Mouse (Mus musculus): ENCODE data around the gene Mgat4b. TPM values are rescaled to one million over a fixed set of nuclear protein-coding genes. Genes with fewer than 3 reads are reported as not detected.
"Not testable (repeated sequence)": the region's sequence is repeated elsewhere in the genome, so short reads cannot be mapped to it uniquely, and the experiment has no call there.

The Mgat4b gene
- total RNA-seq (2014; rRNA removed) (115 and 152 TPM in 2 replicates), polyA plus RNA-seq (2015; fragmentation: Nextera tagmentation; extraction: Ambion mirVana) (77.3 and 77.9 TPM in 2 replicates)

- under 1% methylated on average over 46 of the region's 48 CpGs for WGBS
- no peaks in the 10 kb centered on the region for H3K9me3 ChIP-seq (ENCODE audit: low read length)
- peaks cover 9% of the 10 kb centered on the region; the same call in 1 of the 2 replicates for H3K4me1 ChIP-seq (ENCODE audit: insufficient read depth, low read length)
- H3K4me3 ChIP-seq (ENCODE audit: low read depth, low read length): peak within 1 kb of the TSS; percentile 99
- H3K4me2 ChIP-seq (ENCODE audit: low read depth, low read length, poor library complexity, severe bottlenecking): peak within 1 kb of the TSS; percentile 67
- peak; percentile 84 for DNase-seq (ENCODE audit: low spot score)
- H3K9ac ChIP-seq (replicated peaks; ENCODE audit: low read length, poor library complexity, severe bottlenecking): peak within 1 kb of the TSS; percentile 100
- no peak for TF ChIP-seq CTCF (IDR thresholded peaks at IDR 0.05)
- no peaks in the 10 kb centered on the region for H3K27me3 ChIP-seq (ENCODE audit: insufficient read depth, low read length)
- peak; percentile 76 for ATAC-seq (ENCODE audit: low FRiP score)
- H3K27ac ChIP-seq (ENCODE audit: low read depth, low read length): peak within 1 kb of the TSS; percentile 100
- peaks cover 25% of the 10 kb centered on the region for H3K36me3 ChIP-seq (ENCODE audit: insufficient read depth, low read length)
Observed at GRCm38 (mm10) chr11:50210505-50211151, at the start of gene Mgat4b, which contains the start of gene Sqstm1. Gene Mgat4b, plus strand, starts transcription at chr11:50210890. Gene Sqstm1, minus strand, starts transcription at chr11:50210827.

- no peak overlapping the region for H3K9ac ChIP-seq (replicated peaks; ENCODE audit: low read length, poor library complexity, severe bottlenecking)
- TF ChIP-seq CTCF (IDR thresholded peaks at IDR 0.05): peak; percentile 88
- ATAC-seq (ENCODE audit: low FRiP score) (no peak), DNase-seq (ENCODE audit: low spot score) (peak; percentile 52)
- H3K27me3 ChIP-seq (ENCODE audit: insufficient read depth, low read length): no peaks in the 10 kb centered on the region
- H3K4me1 ChIP-seq (ENCODE audit: insufficient read depth, low read length): no peaks in the 10 kb centered on the region
- H3K27ac ChIP-seq (ENCODE audit: low read depth, low read length): no peak overlapping the region
- H3K4me3 ChIP-seq (ENCODE audit: low read depth, low read length): no peak overlapping the region
- H3K4me2 ChIP-seq (ENCODE audit: low read depth, low read length, poor library complexity, severe bottlenecking): no peak overlapping the region
- WGBS: 67% methylated on average over 10 of the region's 10 CpGs
- H3K9me3 ChIP-seq (ENCODE audit: low read length): no peaks in the 10 kb centered on the region
- H3K36me3 ChIP-seq (ENCODE audit: insufficient read depth, low read length): peaks cover 75% of the 10 kb centered on the region
Observed at GRCm38 (mm10) chr11:50161578-50162304, 48.9 kb upstream of the Mgat4b start.

- Histone ChIP-seq H3K27ac (ENCODE audit: low read depth, low read length) (no peak overlapping the region), H3K27me3 (ENCODE audit: insufficient read depth, low read length) (no peaks in the 10 kb centered on the region), H3K4me2 (ENCODE audit: low read depth, low read length, poor library complexity, severe bottlenecking) (no peak overlapping the region), H3K36me3 (ENCODE audit: insufficient read depth, low read length) (peaks cover 67% of the 10 kb centered on the region), H3K9ac (replicated peaks; ENCODE audit: low read length, poor library complexity, severe bottlenecking) (no peak overlapping the region), H3K9me3 (ENCODE audit: low read length) (no peaks in the 10 kb centered on the region), H3K4me1 (ENCODE audit: insufficient read depth, low read length) (no peaks in the 10 kb centered on the region), H3K4me3 (ENCODE audit: low read depth, low read length) (no peak overlapping the region)
- no peak for DNase-seq (ENCODE audit: low spot score)
- ATAC-seq (ENCODE audit: low FRiP score): no peak
- WGBS: 94% methylated on average over 3 of the region's 3 CpGs
- no peak for TF ChIP-seq CTCF (IDR thresholded peaks at IDR 0.05)
Observed at GRCm38 (mm10) chr11:50162338-50163050, 48.2 kb upstream of the Mgat4b start.

- no peak for TF ChIP-seq CTCF (IDR thresholded peaks at IDR 0.05)
- Histone ChIP-seq H3K27ac (ENCODE audit: low read depth, low read length) (no peak overlapping the region), H3K9ac (replicated peaks; ENCODE audit: low read length, poor library complexity, severe bottlenecking) (no peak overlapping the region), H3K4me2 (ENCODE audit: low read depth, low read length, poor library complexity, severe bottlenecking) (no peak overlapping the region), H3K27me3 (ENCODE audit: insufficient read depth, low read length) (no peaks in the 10 kb centered on the region), H3K9me3 (ENCODE audit: low read length) (no peaks in the 10 kb centered on the region), H3K36me3 (ENCODE audit: insufficient read depth, low read length) (peaks cover 54% of the 10 kb centered on the region), H3K4me1 (ENCODE audit: insufficient read depth, low read length) (no peaks in the 10 kb centered on the region), H3K4me3 (ENCODE audit: low read depth, low read length) (no peak overlapping the region)
- no peak for DNase-seq (ENCODE audit: low spot score)
- 91% methylated on average over 5 of the region's 5 CpGs for WGBS
- ATAC-seq (ENCODE audit: low FRiP score): no peak
Observed at GRCm38 (mm10) chr11:50168352-50168751, 42.3 kb upstream of the Mgat4b start.

- Histone ChIP-seq H3K36me3 (ENCODE audit: insufficient read depth, low read length) (peaks cover 39% of the 10 kb centered on the region), H3K27ac (ENCODE audit: low read depth, low read length) (peak within 1 kb of the TSS; percentile 93), H3K4me2 (ENCODE audit: low read depth, low read length, poor library complexity, severe bottlenecking) (peak within 1 kb of the TSS; percentile 67), H3K4me3 (ENCODE audit: low read depth, low read length) (peak within 1 kb of the TSS; percentile 62), H3K9ac (replicated peaks; ENCODE audit: low read length, poor library complexity, severe bottlenecking) (peak within 1 kb of the TSS; percentile 75)
- H3K27me3 ChIP-seq (ENCODE audit: insufficient read depth, low read length); H3K9me3 ChIP-seq (ENCODE audit: low read length); H3K4me1 ChIP-seq (ENCODE audit: insufficient read depth, low read length); DNase-seq (ENCODE audit: low spot score): not testable (repeated sequence)
- peak; percentile 38 for ATAC-seq (ENCODE audit: low FRiP score)
- 5% methylated on average over 19 of the region's 19 CpGs for WGBS
Observed at GRCm38 (mm10) chr11:50174111-50174729, 36.5 kb upstream of the Mgat4b start, which contains the start of gene Mrnip. Gene Mrnip, plus strand, starts transcription at chr11:50174444.
